Mouse (Mus musculus): ENCODE measurements around the gene AW011738.

DNA sequence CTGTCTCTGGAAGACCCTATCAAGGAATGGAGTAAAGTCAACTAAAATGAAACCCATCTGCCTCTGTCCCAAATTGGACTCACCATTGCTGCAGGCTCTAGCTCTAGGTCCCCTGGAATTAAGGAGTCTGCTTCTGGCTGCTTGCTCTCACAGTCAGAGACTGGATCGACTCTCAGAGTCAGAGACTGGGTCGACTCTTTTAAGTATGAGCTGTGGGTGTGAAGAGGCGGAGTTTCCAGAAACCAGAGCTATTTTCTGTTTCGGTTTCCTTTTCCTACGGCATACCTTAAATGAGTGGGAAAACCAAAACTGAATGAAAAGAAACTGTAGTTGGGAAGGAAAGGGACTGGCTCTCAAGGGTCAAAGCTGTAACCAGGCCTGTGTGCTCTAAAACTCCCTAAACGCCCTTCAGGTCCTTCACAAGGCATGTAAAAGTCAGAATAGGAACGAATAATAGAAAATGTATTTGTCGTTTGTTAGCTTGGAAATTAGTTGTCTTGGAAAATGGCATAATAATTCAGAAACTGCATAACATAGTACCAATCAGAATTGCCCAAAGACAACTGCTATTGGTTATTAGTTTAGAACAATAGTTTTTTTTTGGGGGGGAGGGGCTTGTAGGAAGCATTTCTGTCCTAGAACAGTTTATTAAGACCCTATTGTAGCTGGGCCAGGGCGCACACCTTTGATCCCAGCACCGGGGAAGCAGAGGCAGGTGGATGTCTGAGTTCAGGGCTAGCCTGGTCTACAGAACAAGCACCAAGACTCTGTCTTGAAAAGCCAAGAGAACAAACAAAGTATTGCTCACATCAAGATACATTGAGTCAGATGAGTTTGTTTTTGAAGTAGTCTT, 2.3 kb upstream of the AW011738 start, which contains the start of gene Isg15:
- TF ChIP-seq CTCF (IDR thresholded peaks at IDR 0.05; ENCODE audit: borderline replicate concordance, insufficient read depth, low read depth, low read length) (no peak), POLR2A (IDR thresholded peaks at IDR 0.05; ENCODE audit: borderline replicate concordance, insufficient read depth, low read length) (no peak)

Measured in cerebellum, adult 2 months (tissue).